Mouse (Mus musculus) cerebellum, adult 9-11 months (tissue): ENCODE measurements at regions not wholly inside any gene's neighbourhood (a gene's known extent, or its start where the extent isn't known, plus 50 kb on each side); places are given as distances from the start of the nearest gene placed in this dataset.
A peak's percentile ranks its signal among the peaks of the same experiment; 100 is the strongest.

Source experiments
- DNase-seq: peaks from one replicate; pipeline ENCODE4 v3.0.0; 2022

DNA sequence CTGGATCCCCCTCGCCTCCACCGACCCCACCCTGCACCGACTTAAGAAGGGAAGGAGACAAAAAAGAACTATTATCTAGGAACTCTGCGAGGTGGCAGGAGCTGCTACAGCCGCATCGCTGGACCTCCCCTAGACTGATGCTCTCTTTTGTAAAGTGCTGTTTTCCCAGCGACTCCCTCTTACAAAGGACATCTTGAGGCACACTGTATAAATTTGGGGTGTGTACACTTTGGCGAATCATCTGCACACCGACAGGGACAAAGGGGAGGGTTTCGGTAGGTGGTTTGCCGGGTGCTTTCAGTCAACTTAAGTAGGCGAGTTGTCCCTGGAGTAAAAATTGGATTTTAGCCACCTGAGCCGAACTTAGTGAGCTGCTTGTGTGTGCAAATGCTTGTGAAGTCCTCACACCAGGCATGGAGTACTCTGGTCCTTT lies 112.4 kb upstream of the Ubash3b start:
- DNase-seq: no peak

DNA sequence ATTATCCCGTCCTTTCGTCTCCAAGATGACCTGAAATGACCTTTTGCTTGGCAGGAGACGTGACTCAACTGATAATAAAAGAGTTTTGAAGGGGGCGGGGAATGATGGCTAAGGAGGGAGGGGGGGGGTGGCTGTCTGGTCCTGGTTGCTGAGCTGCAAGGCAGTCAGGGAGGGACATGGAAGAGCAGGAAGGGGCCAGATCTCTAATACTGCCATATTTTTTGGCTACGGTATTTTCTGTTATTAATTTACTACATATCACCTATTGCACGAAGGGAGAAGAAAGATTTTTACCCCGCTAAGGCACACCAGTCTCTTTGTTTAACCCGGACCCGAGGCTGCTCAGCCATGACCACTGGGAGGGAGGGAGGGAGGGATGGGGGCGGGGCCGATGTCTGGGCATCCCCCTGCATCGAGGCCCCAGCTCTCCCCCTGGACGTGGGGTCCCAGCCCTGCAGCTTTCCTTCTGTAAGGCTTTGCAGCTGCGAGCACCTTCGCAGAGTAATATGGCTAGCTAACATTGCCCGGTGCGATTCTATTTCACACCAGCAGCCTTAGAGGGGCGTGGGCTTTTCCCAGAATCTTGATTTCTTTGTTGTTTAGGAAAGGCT lies 111.8 kb upstream of the Ubash3b start:
- DNase-seq: no peak

DNA sequence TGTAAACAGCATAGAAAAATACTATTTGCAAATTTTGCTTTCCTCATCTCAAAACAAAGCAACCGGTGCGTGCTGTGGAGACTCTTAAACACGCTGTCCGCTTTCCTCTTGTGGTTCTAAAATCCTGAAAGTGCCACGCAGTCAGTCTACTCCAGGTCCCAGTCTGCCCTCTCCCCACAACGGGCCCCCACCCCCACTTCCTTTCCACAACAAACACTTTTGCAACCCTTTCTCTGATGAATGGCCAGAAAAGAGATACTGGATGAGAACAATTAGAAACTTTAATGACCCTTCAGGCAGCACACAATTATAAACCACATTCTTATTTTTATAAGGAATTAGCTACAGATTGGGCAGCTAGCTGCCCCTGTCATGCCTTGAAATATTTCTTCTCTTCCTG lies 111.1 kb upstream of the Ubash3b start:
- DNase-seq: no peak

DNA sequence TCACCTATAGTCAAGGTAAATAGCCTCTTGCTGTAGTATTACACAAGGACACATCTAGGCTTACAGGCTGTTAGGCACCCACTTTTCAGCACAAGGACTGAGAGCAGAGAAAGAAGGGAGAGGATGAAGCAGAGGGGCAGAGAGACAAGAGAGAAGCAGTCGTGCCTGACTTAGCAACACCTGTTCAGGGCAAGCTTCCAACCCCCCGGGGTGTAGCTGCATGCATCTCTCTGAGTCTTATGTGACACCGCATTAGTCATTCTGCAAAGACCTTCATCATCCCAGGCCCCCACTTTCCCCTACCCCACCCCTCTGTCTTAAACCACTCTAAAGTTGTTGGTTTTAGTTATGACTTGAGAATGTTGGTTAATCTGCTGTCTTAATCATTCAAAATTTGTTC lies 106.6 kb upstream of the Ubash3b start:
- DNase-seq: no peak

DNA sequence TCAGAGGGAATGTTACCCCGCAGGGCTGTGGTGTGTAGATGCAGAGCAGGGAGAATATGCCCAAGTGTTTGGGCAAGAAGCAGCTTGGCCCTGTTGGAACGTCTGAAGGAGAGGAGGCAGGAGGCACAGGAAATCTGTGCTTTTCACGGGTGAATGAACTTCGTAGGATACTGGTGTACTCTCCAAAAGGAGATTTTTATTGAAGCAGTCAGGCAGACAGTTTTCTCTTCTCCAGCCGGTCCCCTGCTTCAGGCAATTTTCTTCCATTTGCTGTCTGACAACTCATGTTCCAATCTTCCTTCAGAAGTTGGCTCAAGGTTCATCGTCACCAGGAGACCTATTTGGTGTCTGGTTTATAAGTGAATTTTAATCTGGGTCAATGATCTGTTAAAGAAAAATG lies 103.0 kb upstream of the Ubash3b start:
- peak; percentile 75 for DNase-seq

DNA sequence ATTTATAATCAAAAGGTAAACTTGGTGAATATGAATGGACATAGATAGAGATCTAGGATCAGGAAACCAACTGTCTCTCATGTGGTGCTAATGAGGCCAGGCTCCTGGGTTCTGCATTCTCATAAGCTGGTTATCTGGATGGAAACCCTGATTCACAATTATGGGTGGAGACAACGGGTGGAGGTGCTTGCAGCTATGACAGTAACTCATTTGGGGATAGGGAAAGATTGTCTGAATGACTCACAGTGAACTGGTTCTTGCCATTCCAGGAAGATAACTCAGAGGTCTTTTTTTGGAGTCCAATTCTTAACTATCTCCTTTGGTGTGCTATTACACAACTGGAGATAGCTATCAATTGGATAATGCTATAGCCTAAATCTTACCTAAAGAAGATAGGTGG lies 95.7 kb upstream of the Ubash3b start:
- no peak for DNase-seq

DNA sequence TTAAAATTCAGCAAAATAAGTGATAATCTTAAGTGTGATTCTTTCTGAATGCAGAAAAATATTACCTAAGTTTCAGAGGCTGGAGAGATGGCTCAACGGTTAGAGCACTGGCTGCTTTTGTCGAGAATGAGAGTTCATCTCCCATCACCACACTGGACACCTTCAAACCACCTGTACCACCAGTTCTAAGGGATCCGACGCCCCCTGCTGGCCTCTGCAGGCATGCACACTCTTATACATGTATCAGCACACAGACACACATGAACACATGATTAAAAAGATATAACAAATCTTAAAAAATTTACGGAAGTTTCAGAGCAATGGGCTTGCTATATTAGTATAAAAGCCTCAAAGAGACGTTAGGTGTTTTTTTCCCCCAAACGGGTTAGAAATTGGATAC lies 80.9 kb upstream of the Ubash3b start:
- no peak for DNase-seq

DNA sequence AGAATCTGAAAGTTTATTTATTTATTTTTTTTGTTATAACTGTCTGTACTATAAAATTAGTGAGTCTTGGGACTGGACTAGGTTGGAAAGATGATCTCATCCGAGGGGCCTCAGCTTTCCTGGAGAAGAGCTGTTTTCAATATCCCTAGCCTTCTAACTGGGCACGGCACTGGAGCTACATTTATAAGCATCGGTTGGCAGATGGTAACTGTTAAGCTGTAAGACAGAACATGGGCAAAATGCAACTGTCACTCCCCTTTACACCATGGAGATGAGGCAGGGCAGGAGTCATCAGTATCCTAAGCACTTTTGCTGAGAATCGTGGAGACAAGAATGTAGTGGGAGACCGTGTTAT lies 77.6 kb upstream of the Ubash3b start:
- no peak for DNase-seq

DNA sequence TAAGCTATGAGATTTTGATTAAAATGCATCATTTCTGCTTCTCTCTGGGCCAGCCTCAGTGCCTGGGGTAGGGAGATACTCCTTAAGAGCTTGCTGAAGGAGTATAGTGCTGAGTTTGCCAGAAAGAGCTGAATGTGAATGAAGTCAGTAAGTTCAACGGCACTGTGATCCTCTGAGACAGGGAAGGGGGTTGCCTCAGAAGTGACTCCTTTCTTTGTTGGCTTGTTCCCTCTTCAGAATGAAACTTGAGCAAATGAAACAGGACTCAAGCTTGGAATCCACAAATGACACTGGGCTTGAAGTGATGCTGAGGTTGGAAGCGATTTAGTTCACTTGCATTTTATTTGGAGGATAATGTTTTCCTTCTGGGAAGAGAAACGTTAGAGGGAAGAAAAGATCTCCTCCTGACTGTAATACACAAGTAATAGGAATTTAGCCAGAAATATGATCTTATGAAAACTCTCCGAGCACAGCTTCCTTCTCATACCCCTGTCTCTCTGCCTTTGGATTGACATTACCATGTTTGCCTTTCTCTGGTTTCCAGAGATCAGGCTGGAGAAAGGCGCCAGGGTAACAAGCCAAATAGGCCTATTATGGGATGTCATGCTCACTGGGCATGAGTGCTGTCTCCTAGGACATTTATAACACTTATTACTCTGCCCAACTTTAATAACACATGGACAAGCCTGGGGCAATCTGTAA lies 77.0 kb upstream of the Ubash3b start:
- DNase-seq: no peak

DNA sequence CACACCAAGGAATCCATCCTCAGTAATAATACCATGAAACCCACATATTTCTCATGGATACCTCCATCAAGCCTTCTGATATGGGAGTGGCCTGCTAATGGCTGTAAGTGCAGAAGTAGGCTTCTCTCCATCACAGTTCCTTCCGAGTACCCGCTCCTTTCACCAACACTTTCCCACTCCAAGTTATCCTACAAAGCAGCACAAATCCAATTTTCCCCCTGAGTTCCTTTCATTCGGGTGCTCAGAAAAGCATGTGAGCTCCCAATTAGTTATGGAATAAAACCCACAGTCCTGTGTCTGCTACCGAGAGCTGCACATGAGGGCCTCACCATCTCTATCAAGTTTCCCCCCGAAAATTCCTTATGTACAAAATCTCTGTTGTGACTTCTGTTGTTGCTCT lies 75.8 kb upstream of the Ubash3b start:
- no peak for DNase-seq

DNA sequence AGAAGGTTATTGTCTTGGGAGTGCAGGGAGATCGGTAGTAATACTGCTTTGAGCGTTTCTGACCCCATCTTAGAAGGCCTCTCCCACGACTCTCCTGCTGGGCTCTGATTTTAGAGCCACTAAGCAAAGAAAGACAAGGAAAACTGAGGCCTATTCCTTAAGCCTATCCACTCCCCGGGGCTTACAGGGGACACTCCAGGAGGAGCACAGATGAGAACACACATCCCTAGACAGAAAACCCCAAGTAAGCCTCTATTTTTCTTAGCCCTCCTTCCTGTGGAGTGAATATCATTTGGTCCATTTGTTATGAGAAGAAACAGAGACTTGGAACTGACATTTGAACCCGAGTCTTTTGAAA lies 67.7 kb upstream of the Ubash3b start:
- no peak for DNase-seq

DNA sequence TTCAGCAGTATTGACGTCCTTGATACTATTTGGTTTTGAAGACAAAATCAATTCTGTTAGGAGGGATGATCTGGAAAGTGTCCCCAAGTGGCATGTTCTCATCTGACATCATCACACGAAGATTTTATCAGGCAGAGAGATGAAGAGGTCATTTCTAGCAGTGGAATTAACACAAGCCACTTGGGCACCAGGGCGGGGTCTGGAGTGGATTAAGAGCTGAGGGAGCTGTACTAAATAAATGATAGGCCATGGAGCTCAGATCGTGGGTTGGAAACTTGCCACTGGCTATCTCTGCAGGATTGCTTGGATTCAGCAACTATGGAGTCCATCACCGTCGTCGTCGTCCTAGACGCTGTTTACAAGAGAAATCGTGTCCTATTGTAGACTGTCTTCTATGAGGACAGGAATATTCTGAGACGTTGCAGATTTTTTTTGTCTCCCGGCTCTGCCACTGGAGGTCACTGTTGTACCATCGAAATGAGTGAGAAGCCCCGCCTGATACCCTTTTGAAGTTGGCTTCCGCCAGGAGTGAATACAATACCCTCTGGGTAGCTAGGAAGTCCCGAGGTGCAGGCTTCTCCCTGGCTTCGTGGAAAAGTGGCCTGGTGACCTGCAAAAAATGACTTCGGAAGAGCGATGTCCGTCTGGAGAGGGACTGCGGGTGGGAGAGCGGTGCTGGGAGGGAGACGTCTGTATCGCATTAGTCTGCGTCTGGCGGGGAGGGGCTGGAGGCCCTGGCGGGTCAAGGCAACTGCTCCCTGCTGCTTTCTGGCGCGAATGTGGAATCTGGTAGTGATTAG lies 67.1 kb upstream of the Ubash3b start:
- DNase-seq: peak; percentile 77

DNA sequence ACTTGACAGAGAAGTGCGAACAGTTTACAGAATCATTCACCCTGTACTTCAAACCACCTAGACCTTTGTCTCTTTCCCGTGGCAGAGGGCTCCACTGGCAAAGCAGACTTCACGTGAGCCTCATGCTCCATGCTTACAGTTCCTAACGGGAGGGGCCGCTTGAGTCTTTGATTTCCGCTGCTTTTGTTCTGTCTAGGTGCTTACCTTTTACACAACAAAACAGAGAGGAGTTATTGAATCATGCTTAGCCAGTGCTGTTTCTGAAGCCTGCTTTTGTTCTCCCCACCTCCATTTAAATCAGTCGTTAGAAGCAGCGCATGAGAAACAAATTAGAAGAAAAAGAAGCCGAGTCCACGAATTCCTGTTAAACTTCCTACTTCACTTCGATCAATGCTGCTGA lies 61.9 kb upstream of the Ubash3b start:
- DNase-seq: no peak

DNA sequence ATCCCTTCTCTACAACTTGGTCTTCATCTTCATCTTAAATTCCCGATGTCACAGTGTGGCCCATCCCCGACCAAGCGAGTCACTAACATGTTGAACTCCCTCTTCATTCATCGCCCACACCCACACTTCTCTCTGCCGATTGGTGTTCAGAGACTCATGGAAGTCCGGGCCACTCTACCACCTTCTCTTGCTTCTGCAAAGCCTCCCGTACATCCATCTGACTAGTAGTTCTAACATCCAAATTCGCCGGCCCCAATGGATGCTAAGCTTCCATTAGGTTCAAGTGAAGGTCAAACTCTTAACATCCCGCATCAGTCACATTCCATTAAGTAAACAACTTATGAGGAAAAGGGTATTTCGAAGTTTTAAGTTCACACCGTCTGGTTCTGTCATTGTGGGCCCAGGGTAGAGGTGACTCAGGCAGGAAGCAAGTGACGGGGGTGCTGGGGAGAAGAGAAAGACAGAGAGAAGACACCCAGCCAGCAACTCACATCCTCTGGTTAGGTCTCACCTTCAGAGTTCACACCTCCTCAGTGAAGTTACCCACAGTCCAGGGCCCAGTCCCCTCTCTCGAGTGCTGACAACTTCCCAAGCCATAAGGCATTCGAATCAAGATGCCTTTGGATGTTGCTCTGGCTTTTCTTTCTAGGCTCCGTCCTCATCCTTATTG lies 61.0 kb upstream of the Ubash3b start:
- DNase-seq: no peak

DNA sequence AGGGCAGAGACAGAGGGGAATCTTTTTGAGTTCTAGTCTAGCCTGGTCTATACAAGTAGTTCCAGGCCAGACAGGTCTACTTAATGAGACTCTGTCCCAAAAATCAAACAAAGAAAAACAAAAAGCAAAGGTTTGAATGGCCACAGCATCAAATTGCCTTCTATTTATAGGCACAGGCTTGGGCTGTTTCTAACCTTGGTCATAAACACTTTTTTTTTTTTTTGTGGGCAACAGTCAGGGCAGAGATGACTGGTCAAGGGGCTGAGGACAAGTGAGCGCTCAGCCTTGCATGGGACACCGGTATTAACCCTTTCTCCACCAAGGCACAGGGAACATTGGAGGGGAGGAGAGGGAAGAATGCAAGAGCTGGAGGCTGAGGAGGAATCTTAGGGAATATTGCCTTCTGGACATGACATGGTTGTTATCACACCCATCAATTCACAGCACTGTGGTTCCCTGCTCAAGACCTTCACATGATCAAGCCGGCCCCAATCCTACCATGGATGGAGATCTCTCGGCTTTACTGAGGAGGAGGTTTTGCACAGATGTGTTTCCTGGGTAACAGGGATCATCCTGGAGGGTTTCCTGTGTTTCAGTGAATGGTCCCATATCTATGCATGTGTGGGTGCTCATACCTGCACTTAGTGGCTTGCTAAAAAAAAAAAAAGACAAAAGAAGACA lies 59.8 kb upstream of the Ubash3b start:
- no peak for DNase-seq

DNA sequence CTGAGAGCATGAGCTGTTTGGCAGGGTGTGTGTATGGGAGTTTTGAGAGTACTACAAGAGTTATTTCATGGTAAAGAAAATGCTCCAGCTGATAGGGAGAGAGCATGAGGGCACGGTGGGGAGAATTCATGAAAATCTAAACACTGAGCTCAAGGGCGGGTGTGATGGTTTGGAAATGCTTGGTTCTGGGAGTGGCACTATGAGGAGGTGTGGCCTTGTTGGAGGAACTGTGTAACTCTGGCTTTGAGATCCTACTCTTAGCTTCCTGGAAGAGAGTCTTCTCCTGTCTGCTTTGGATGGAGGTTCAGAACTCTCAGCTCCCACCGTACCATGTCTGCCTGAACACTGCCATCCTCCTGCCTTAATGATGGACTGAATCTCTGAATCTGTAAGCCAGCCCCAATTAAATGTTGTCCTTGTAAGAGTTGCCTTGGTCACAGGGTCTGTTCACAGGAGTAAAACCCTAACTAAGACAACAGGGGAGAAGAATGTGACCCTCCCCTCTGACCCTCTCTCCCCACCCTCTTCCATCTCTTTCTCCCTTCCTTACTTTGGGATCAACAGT lies 58.7 kb upstream of the Ubash3b start:
- no peak for DNase-seq

DNA sequence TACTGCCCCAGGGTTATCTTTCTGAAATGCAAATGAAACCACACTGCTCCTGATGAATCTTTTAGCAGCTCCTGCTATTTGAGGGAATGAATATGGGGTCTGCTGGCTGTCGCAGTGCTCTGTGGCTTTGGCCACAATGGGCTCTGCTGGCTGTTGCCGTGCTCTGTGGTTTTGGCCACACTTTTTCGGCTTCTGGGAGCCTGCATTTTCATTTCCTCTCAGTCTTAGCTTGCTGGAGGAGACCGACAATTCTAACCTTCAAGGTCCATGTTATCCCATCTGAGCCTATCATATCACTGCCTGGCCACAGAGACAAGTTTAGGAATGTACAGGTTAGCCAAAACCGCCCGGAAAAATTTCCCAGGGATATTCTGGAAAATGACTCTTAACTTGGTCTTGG lies 57.2 kb upstream of the Ubash3b start:
- DNase-seq: no peak

DNA sequence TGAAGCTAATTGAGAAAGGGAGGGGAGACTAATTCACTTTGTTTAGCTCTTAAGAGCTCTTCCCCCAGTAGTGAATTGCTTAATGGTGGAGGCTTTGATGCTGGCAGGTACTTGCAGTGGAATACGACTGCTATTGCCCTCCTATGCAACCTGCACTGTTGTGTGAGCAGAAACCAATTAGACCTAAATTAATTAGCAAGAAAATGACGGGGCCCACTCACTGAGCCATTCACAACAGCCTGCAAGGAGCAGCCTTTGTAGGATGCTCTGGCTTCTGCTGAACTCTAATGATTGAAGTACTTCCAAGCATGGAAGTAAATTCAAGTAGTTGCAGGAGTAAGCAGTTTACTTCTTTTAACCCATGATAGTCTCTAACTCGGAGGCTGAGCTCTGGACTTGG lies 54.8 kb upstream of the Ubash3b start:
- DNase-seq: no peak

DNA sequence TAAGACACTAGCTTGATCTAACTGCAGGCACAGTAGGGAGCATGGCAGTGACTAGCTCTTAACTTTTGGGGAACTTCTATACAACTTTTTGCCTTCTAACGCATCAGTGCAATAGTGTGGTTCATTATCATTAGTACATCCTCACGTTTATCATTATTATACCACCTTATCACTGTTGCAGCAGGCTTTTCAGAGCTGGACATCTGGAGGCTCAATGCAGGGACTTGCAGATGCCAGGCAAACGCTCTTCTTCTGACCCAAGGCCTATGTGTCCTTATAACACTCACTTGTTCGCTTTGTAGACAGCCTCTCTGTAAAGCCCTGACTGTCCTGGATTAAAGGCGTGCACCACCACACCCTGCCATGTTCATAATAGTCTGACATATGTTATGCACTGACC lies 53.5 kb upstream of the Ubash3b start:
- DNase-seq: no peak

DNA sequence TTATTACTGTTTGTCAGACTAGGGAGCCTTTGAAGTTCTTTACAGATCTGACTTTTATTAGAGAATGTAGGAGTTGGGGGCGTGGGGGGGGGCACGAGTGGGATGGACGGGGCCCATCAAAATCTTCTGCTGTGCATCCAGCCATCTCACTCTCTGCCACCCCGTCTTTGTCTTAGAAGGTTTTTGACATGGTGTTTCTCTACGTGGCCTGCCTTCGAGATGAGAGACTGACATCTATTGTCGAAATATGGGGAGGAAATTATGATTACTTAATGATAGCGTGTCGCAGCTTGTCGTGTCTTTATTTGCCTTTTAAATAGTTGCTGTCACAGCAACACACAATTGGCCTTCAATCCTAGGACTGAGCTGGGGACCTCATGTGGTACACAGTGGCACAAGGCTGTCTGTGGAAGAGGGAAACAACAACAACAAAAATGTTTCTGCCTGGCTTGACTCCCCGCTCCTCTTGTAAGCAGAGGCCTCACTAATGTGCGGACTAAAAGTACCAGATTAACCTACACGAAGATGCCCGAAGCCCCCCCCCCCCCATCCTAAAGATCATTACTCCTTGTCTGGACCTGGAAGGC lies 51.5 kb upstream of the Ubash3b start:
- DNase-seq: no peak

DNA sequence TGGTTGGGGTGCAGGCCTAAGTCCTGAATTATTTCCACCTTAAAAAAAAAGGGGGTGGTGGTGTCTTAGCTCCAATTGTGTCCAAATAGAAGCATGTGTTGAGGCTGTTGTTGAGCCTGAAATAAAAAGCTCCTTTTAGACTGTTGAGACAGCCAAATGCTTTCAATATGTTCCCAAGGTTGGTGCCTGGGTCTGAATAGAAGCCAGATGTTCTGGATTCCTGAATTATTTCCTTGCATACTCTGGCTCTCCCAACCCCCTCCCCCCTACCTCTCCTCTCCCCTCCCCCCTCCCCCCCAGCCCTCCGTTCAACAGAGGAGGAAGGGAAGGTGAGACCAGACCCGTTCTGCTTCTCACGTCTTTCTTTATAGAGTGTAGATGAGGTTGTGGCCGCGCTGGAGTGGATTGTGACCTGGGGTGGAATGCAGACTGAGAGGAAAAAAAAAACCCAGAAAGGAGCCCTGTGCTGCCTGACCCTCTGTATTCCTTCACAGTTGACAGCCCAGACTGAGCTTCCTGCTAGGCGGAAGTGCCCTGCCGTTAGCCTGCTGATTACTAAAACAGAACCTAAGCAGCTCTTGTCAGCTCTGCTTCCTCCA lies 50.9 kb upstream of the Ubash3b start:
- DNase-seq: peak; percentile 10

DNA sequence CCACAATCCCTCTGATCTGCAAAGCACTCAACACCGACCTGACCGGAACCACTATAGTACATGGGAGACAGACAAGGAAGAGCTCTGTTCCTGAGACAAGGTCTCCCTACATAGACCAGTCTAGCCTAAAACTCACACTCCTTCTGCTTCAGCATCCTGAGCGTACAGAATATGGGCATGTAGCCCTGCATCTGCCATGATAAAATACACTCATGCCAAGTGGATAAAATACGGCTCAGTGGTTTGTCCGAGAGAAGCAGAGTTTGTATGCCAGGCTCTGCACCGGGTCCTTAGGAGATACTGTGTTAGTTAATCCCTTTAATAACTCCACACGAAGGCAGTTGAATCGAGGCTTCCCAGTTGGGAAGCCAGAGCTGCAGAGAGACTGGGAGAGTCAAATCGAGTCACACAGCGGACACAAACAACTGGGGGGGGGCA lies 50.4 kb upstream of the Ubash3b start:
- DNase-seq: no peak
